Mouse (Mus musculus) hindbrain, embryonic 14.5 days (tissue): ENCODE results near the gene Zfp1. TPM values are rescaled to one million over a fixed set of nuclear protein-coding genes. Genes with fewer than 3 reads are reported as not detected.

Source experiments
- ATAC-seq: fragments of 200-750 bp; cut with Nextera tagmentation; 2 replicates; pipeline ENCODE4 v1.8.0; 2017; ENCODE audit warnings: moderate number of reproducible peaks, mild to moderate bottlenecking, moderate TSS enrichment, moderate library complexity; ENCODE audit not compliant: low FRiP score
- DNase-seq: peaks from one replicate; pipeline ENCODE4 v3.0.0-alpha.2; 2015; ENCODE audit warnings: low spot score
- H3K27ac ChIP-seq: fragments of 300-500 bp; sonication (generic); 2 replicates; pipeline ENCODE4 v1.5.1; 2014; ENCODE audit warnings: mild to moderate bottlenecking, moderate library complexity
- H3K27me3 ChIP-seq: fragments of 300-500 bp; sonication (generic); 2 replicates; pipeline ENCODE4 v1.6.1; 2014; ENCODE audit warnings: mild to moderate bottlenecking, low read length, mixed read lengths; ENCODE audit not compliant: control insufficient read depth, insufficient read depth
- H3K36me3 ChIP-seq: fragments of 300-500 bp; sonication (generic); replicated peaks from 2 replicates; pipeline ENCODE4 v1.6.1; 2014; ENCODE audit not compliant: control insufficient read depth, insufficient read depth
- H3K4me1 ChIP-seq: fragments of 300-500 bp; sonication (generic); replicated peaks from 2 replicates; pipeline ENCODE4 v1.6.1; 2014; ENCODE audit warnings: antibody characterized with exemption, low read length, mixed read lengths; ENCODE audit not compliant: control insufficient read depth, insufficient read depth
- H3K4me2 ChIP-seq: fragments of 300-500 bp; sonication (generic); replicated peaks from 2 replicates; pipeline ENCODE4 v1.6.1; 2014; ENCODE audit warnings: mild to moderate bottlenecking, moderate library complexity
- H3K4me3 ChIP-seq: fragments of 300-500 bp; sonication (generic); replicated peaks from 2 replicates; pipeline ENCODE4 v1.5.1; 2014; ENCODE audit warnings: mild to moderate bottlenecking, low read length
- H3K9ac ChIP-seq: fragments of 300-500 bp; sonication (generic); 2 replicates; pipeline ENCODE4 v1.6.1; 2014
- H3K9me3 ChIP-seq: fragments of 300-500 bp; sonication (generic); 2 replicates; pipeline ENCODE4 v1.6.1; 2016; ENCODE audit warnings: low read length; ENCODE audit not compliant: control insufficient read depth
- WGBS: fragments of 180-500 bp; shearing (Covaris S2); extraction: QIAGEN DNeasy Blood & Tissue Kit; methylation state at CpG from one replicate; pipeline ENCODE4 v1.1.7; 2014; 5-methylcytosine and 5-hydroxymethylcytosine counted together
- polyA plus RNA-seq: library from polyadenylated mRNA; unstranded; fragments of >200 nt; fragmentation: Nextera tagmentation; extraction: Ambion mirVana; gene quantifications from 2 replicates; pipeline ENCODE4 v1.2.1, GENCODE M21; 2014

Zfp1 gene
- polyA plus RNA-seq, 1 experiment from 2014 or later, result 28.3 TPM

- no peak overlapping the region for H3K4me3 ChIP-seq
- H3K36me3 ChIP-seq, result no peaks in the 10 kb centered on the region
- ATAC-seq (no peak), DNase-seq (no peak)
- no peaks in the 10 kb centered on the region for H3K4me1 ChIP-seq
- no peak overlapping the region for H3K4me2 ChIP-seq
- no peak overlapping the region for H3K27ac ChIP-seq
- H3K9ac ChIP-seq, result no peak overlapping the region
- H3K9me3 ChIP-seq, result peaks cover 6% of the 10 kb centered on the region; the same call in 1 of the 2 replicates
- no peaks in the 10 kb centered on the region for H3K27me3 ChIP-seq
- WGBS, result 91% methylated on average over 7 of the region's 7 CpGs
Measured at GRCm38 (mm10) chr8:111678848-111679247, 35.6 kb downstream of the Zfp1 start.

GRCm38 (mm10) chr8:111680423-111681028 lies 37.3 kb downstream of the Zfp1 start:
- H3K27ac ChIP-seq, result no peak overlapping the region; the same call in 1 of the 2 replicates
- DNase-seq (peak; percentile 30), ATAC-seq (no peak)
- H3K9me3 ChIP-seq, result peaks cover 6% of the 10 kb centered on the region; the same call in 1 of the 2 replicates
- 38% methylated on average over 17 of the region's 17 CpGs for WGBS
- no peaks in the 10 kb centered on the region for H3K27me3 ChIP-seq
- H3K4me2 ChIP-seq, result peak overlapping the region; percentile 7; the same call in 1 of the 2 replicates
- no peaks in the 10 kb centered on the region for H3K4me1 ChIP-seq
- no peaks in the 10 kb centered on the region for H3K36me3 ChIP-seq
- no peak overlapping the region for H3K9ac ChIP-seq
- no peak overlapping the region for H3K4me3 ChIP-seq

- DNase-seq, result peak; percentile 41
Measured at GRCm38 (mm10) chr8:111681153-111681552, 38.0 kb downstream of the Zfp1 start.

GRCm38 (mm10) chr8:111682521-111682920 lies 39.3 kb downstream of the Zfp1 start:
- Histone ChIP-seq H3K4me2 (no peak overlapping the region), H3K27ac (no peak overlapping the region), H3K27me3 (no peaks in the 10 kb centered on the region), H3K4me1 (no peaks in the 10 kb centered on the region), H3K36me3 (no peaks in the 10 kb centered on the region), H3K9ac (no peak overlapping the region), H3K4me3 (no peak overlapping the region), H3K9me3 (no peaks in the 10 kb centered on the region)
- ATAC-seq, result no peak
- DNase-seq, result no peak
- 35% methylated on average over 9 of the region's 9 CpGs for WGBS

More at GRCm38 (mm10) chr8:111681153-111681552, 38.0 kb downstream of the Zfp1 start:
- H3K36me3 ChIP-seq, result no peaks in the 10 kb centered on the region
- whole genome bisulfite sequencing, result 60% methylated on average over 11 of the region's 11 CpGs
- peaks cover 4% of the 10 kb centered on the region; the same call in 1 of the 2 replicates for H3K9me3 ChIP-seq
- no peak overlapping the region for H3K4me3 ChIP-seq
- H3K4me2 ChIP-seq, result peak overlapping the region; percentile 7; the same call in 1 of the 2 replicates
- no peak for ATAC-seq
- no peak overlapping the region; the same call in 1 of the 2 replicates for H3K27ac ChIP-seq
- H3K4me1 ChIP-seq, result no peaks in the 10 kb centered on the region
- H3K27me3 ChIP-seq, result no peaks in the 10 kb centered on the region
- H3K9ac ChIP-seq, result no peak overlapping the region

- no peak for DNase-seq
- ATAC-seq, result no peak
- Histone ChIP-seq H3K4me2 (no peak overlapping the region), H3K9ac (no peak overlapping the region), H3K9me3 (no peaks in the 10 kb centered on the region), H3K4me1 (no peaks in the 10 kb centered on the region), H3K36me3 (no peaks in the 10 kb centered on the region), H3K27ac (no peak overlapping the region), H3K4me3 (no peak overlapping the region), H3K27me3 (no peaks in the 10 kb centered on the region)
- 85% methylated on average over 13 of the region's 13 CpGs for WGBS
Measured at GRCm38 (mm10) chr8:111686881-111687280, 43.7 kb downstream of the Zfp1 start.

GRCm38 (mm10) chr8:111690960-111691445 lies 47.8 kb downstream of the Zfp1 start, which contains the start of gene Ctrb1:
Ctrb1 (minus strand) TSS chr8:111691010.
- Histone ChIP-seq H3K36me3 (no peaks in the 10 kb centered on the region), H3K9ac (no peak within 1 kb of the TSS), H3K9me3 (no peaks in the 10 kb centered on the region), H3K27me3 (no peaks in the 10 kb centered on the region), H3K4me2 (no peak within 1 kb of the TSS), H3K4me1 (no peaks in the 10 kb centered on the region), H3K27ac (no peak within 1 kb of the TSS), H3K4me3 (no peak within 1 kb of the TSS)
- WGBS, result 75% methylated on average over 2 of the region's 2 CpGs
- DNase-seq, result no peak
- ATAC-seq, result no peak

GRCm38 (mm10) chr8:111693261-111693741 lies 50.1 kb downstream of the Zfp1 start:
- Histone ChIP-seq H3K36me3 (no peaks in the 10 kb centered on the region), H3K4me1 (no peaks in the 10 kb centered on the region), H3K9me3 (no peaks in the 10 kb centered on the region), H3K9ac (no peak overlapping the region), H3K27me3 (no peaks in the 10 kb centered on the region), H3K4me2 (no peak overlapping the region), H3K4me3 (no peak overlapping the region), H3K27ac (no peak overlapping the region)
- 70% methylated on average over 6 of the region's 6 CpGs for WGBS
- ATAC-seq, result no peak
- DNase-seq, result no peak

GRCm38 (mm10) chr8:111695441-111695840 lies 52.2 kb downstream of the Zfp1 start:
- Histone ChIP-seq H3K36me3 (no peaks in the 10 kb centered on the region), H3K27ac (no peak overlapping the region), H3K4me3 (no peak overlapping the region), H3K9ac (no peak overlapping the region), H3K4me1 (no peaks in the 10 kb centered on the region), H3K4me2 (no peak overlapping the region), H3K27me3 (no peaks in the 10 kb centered on the region), H3K9me3 (no peaks in the 10 kb centered on the region)
- no peak for DNase-seq
- WGBS, result 72% methylated on average over 7 of the region's 7 CpGs
- ATAC-seq, result no peak

GRCm38 (mm10) chr8:111697655-111698054 lies 54.5 kb downstream of the Zfp1 start:
- Histone ChIP-seq H3K4me2 (no peak overlapping the region), H3K4me1 (no peaks in the 10 kb centered on the region), H3K9me3 (no peaks in the 10 kb centered on the region), H3K9ac (no peak overlapping the region), H3K36me3 (no peaks in the 10 kb centered on the region), H3K27ac (no peak overlapping the region), H3K27me3 (no peaks in the 10 kb centered on the region), H3K4me3 (no peak overlapping the region)
- DNase-seq (no peak), ATAC-seq (no peak)
- WGBS, result 83% methylated on average over 10 of the region's 10 CpGs
